Mouse (Mus musculus) erythroid progenitor cell, adult 5-6 weeks (primary cell): ENCODE measurements around the gene Gm20425. TPM values are rescaled to one million over a fixed set of nuclear protein-coding genes. Genes with fewer than 3 reads are reported as not detected.
A peak's percentile ranks its signal among the peaks of the same experiment; 100 is the strongest.

Experiments
- ATAC-seq: replicated peaks from 2 replicates; pipeline ENCODE4 v1.8.0; 2016; ENCODE audit warnings: moderate number of reproducible peaks, mild to moderate bottlenecking, moderate TSS enrichment, inconsistent platforms; ENCODE audit not compliant: poor library complexity, low FRiP score, severe bottlenecking
- total RNA-seq, 2 experiments: library from RNA; stranded (forward) in 1 of 2; stranded (reverse) in 1 of 2; fragments of 150-400 nt in 1 of 2; fragments of 186-747, 209-891 nt in 1 of 2; gene quantifications; 2 replicates each; pipeline versions ENCODE4 v1.2.3 to v1.2.4; 2015 to 2017; ENCODE audit warnings: low replicate concordance in 2 of 2

Gene Gm20425
- not detected in 2 replicates for total RNA-seq (2015; ENCODE audit: low replicate concordance)
- 0.68 TPM in 1 of 2 replicates, not detected in the other for total RNA-seq (2017; ENCODE audit: low replicate concordance)

- ATAC-seq = no peak
Observed at GRCm38 (mm10) chr9:103230151-103230951, at the start of gene Gm20425, which contains the start of gene Trf. Gene Gm20425, minus strand, starts transcription at chr9:103230307. Gene Trf, minus strand, starts transcription at chr9:103230444.

- ATAC-seq = no peak
Observed at GRCm38 (mm10) chr9:103276876-103277275, 46.8 kb upstream of the Gm20425 start.

- no peak for ATAC-seq
Observed at GRCm38 (mm10) chr9:103275676-103276075, 45.6 kb upstream of the Gm20425 start.

- no peak for ATAC-seq
Observed at GRCm38 (mm10) chr9:103274819-103275218, 44.7 kb upstream of the Gm20425 start.

GRCm38 (mm10) chr9:103271104-103271503, 41.0 kb upstream of the Gm20425 start:
- no peak for ATAC-seq

GRCm38 (mm10) chr9:103265778-103266177, 35.7 kb upstream of the Gm20425 start:
- ATAC-seq = no peak

GRCm38 (mm10) chr9:103252906-103253305, 22.8 kb upstream of the Gm20425 start:
- ATAC-seq = no peak

GRCm38 (mm10) chr9:103248618-103249017, 18.5 kb upstream of the Gm20425 start:
- ATAC-seq = 0 out of 2 replicates have a peak, but pooled peaks have one; percentile 18

- peak; percentile 60; the same call in 1 of the 2 replicates for ATAC-seq
Observed at GRCm38 (mm10) chr9:103246526-103247168, 16.5 kb upstream of the Gm20425 start.

GRCm38 (mm10) chr9:103243640-103244039, 13.5 kb upstream of the Gm20425 start:
- ATAC-seq = no peak

- no peak for ATAC-seq
Observed at GRCm38 (mm10) chr9:103241206-103241605, 11.1 kb upstream of the Gm20425 start.

GRCm38 (mm10) chr9:103239471-103239870, 9.4 kb upstream of the Gm20425 start:
- ATAC-seq = no peak

- no peak for ATAC-seq
Observed at GRCm38 (mm10) chr9:103234565-103235165, 4.6 kb upstream of the Gm20425 start.

GRCm38 (mm10) chr9:103234059-103234458, 4.0 kb upstream of the Gm20425 start:
- no peak for ATAC-seq

GRCm38 (mm10) chr9:103233006-103233395, 2.9 kb upstream of the Gm20425 start:
- ATAC-seq = no peak

GRCm38 (mm10) chr9:103232232-103233005, 2.3 kb upstream of the Gm20425 start:
- no peak for ATAC-seq

GRCm38 (mm10) chr9:103229037-103229867, 855 bp downstream of the Gm20425 start:
- ATAC-seq = no peak

GRCm38 (mm10) chr9:103228370-103229003, 1.6 kb downstream of the Gm20425 start:
- ATAC-seq = no peak
